34 mouse cellular contexts compared by ENCODE assay signal in genomic region chr19:29986464-29987091, GRCm38 (mm10). TPM values are rescaled to one million over a fixed set of nuclear protein-coding genes. Genes with fewer than 3 reads are reported as not detected.
A peak's percentile ranks its signal among the peaks of the same experiment; 100 is the strongest.
DNase-seq lines count a peak whose midpoint lies in the region; ATAC-seq and TF ChIP-seq lines count a peak whose summit lies in the region.
"Had no signal": no experiment of that assay in that cellular context is flagged by ENCODE, and none has a peak within 500 bp of the region (broad histone marks: within the 10 kb centered on the region; RNA-seq: fewer than 3 reads in every experiment).

No protein-coding gene starts in this region.

- peak overlapping the region; percentile 4; the same call in 1 of the 2 replicates for H3K4me2 ChIP-seq in embryonic facial prominence, embryonic 14.5 days (ENCODE audit: low read depth, low read length)
- H3K4me2 ChIP-seq in heart, postnatal 0 days (ENCODE audit: low read depth, low read length), result peak overlapping the region; percentile 36; the same call in 1 of the 2 replicates
- no peak overlapping the region for H3K4me2 ChIP-seq in forebrain, embryonic 15.5 days (replicated peaks)
- H3K4me2 ChIP-seq: forebrain, embryonic 12.5 days; hindbrain, embryonic 14.5 days; liver, embryonic 13.5 days; midbrain, embryonic 11.5 days; neural tube, embryonic 15.5 days had no signal

- no peaks in the 10 kb centered on the region for H3K36me3 ChIP-seq in embryonic facial prominence, embryonic 14.5 days (ENCODE audit: control insufficient read depth, insufficient read depth, low read length)
- H3K36me3 ChIP-seq in embryonic facial prominence, embryonic 10.5 days (replicated peaks), result no peaks in the 10 kb centered on the region
- no peaks in the 10 kb centered on the region for H3K36me3 ChIP-seq in heart, postnatal 0 days (replicated peaks; ENCODE audit: control insufficient read depth, insufficient read depth, low read length)
- H3K36me3 ChIP-seq in forebrain, embryonic 15.5 days, result no peaks in the 10 kb centered on the region
- H3K36me3 ChIP-seq: forebrain, embryonic 12.5 days; liver, embryonic 13.5 days; neural tube, embryonic 15.5 days had no signal

- TF ChIP-seq CTCF in heart, postnatal 0 days (IDR thresholded peaks at IDR 0.05; ENCODE audit: low read depth), result no peak

- no peaks in the 10 kb centered on the region for H3K9me3 ChIP-seq in embryonic facial prominence, embryonic 14.5 days (ENCODE audit: control insufficient read depth, low read length)
- H3K9me3 ChIP-seq in embryonic facial prominence, embryonic 10.5 days, result no peaks in the 10 kb centered on the region
- H3K9me3 ChIP-seq in heart, postnatal 0 days (replicated peaks; ENCODE audit: control insufficient read depth, low read length), result no peaks in the 10 kb centered on the region
- H3K9me3 ChIP-seq in forebrain, embryonic 15.5 days, result no peaks in the 10 kb centered on the region
- H3K9me3 ChIP-seq: forebrain, embryonic 12.5 days; liver, embryonic 13.5 days; neural tube, embryonic 15.5 days had no signal

- H3K4me1 ChIP-seq in embryonic facial prominence, embryonic 14.5 days (ENCODE audit: control insufficient read depth, insufficient read depth, low read length), result no peaks in the 10 kb centered on the region
- no peaks in the 10 kb centered on the region; the same call in 1 of the 2 replicates for H3K4me1 ChIP-seq in embryonic facial prominence, embryonic 10.5 days
- H3K4me1 ChIP-seq in heart, postnatal 0 days (ENCODE audit: control insufficient read depth, insufficient read depth), result 0 out of 2 replicates have a peak, but pooled peaks cover 5% of the 10 kb centered on the region
- no peaks in the 10 kb centered on the region for H3K4me1 ChIP-seq in forebrain, embryonic 15.5 days
- H3K4me1 ChIP-seq: forebrain, embryonic 12.5 days; liver, embryonic 13.5 days; neural tube, embryonic 15.5 days had no signal

- TF ChIP-seq EP300 in heart, postnatal 0 days (IDR thresholded peaks at IDR 0.05; ENCODE audit: low read depth), result peak; percentile 61; the same call in 1 of the 2 replicates

- no peak for ATAC-seq in embryonic facial prominence, embryonic 14.5 days (ENCODE audit: low read depth)
- peak; percentile 84 for ATAC-seq in heart, postnatal 0 days (ENCODE audit: insufficient read depth, low read depth)
- ATAC-seq in forebrain, embryonic 15.5 days (replicated peaks), result no peak
- ATAC-seq: inflammation-experienced regulatory T-cells, adult 6 months had no signal

- no peak overlapping the region for H3K9ac ChIP-seq in embryonic facial prominence, embryonic 14.5 days (ENCODE audit: low read depth, low read length)
- no peak overlapping the region; the same call in 1 of the 2 replicates for H3K9ac ChIP-seq in heart, postnatal 0 days (replicated peaks; ENCODE audit: low read depth, low read length)
- H3K9ac ChIP-seq in forebrain, embryonic 15.5 days (replicated peaks), result no peak overlapping the region
- H3K9ac ChIP-seq: forebrain, embryonic 12.5 days; hindbrain, embryonic 14.5 days; liver, embryonic 13.5 days; neural tube, embryonic 15.5 days had no signal

- intact Hi-C loops in left cerebral cortex, postnatal 10 days (cut with DNase I), result loop anchor here (10.0 kb wide), 1 partner anchor 312 kb away; no protein-coding TSS in a partner anchor

- no peaks in the 10 kb centered on the region for H3K27me3 ChIP-seq in embryonic facial prominence, embryonic 14.5 days (replicated peaks; ENCODE audit: control insufficient read depth, insufficient read depth, low read length)
- no peaks in the 10 kb centered on the region for H3K27me3 ChIP-seq in embryonic facial prominence, embryonic 10.5 days (replicated peaks; ENCODE audit: low read depth, poor library complexity, severe bottlenecking)
- H3K27me3 ChIP-seq in heart, postnatal 0 days (ENCODE audit: control insufficient read depth, insufficient read depth, low read length), result no peaks in the 10 kb centered on the region
- no peaks in the 10 kb centered on the region for H3K27me3 ChIP-seq in forebrain, embryonic 15.5 days
- H3K27me3 ChIP-seq: forebrain, embryonic 12.5 days; liver, embryonic 13.5 days; neural tube, embryonic 15.5 days had no signal

- DNase-seq in embryonic facial prominence, embryonic 14.5 days (ENCODE audit: low spot score), result peak; percentile 27
- DNase-seq in embryonic facial prominence, embryonic 10.5 days (ENCODE audit: low spot score), result no peak
- DNase-seq in heart, adult 8-10 months (ENCODE audit: low spot score), result peak; percentile 18
- no peak for DNase-seq in heart, adult 9 months (ENCODE audit: low spot score in 2 of 2)
- DNase-seq in left cerebral cortex, adult 18-20 months (ENCODE audit: low spot score in 2 of 2), result peak; percentile 6 to 11
- no peak for DNase-seq in left cerebral cortex, postnatal 10 days (ENCODE audit: extremely low spot score in 1 of 2, low spot score in 2 of 2)
- peak; percentile 51 for DNase-seq in heart, postnatal 0 days (ENCODE audit: low spot score)
- DNase-seq: adrenal gland, postnatal 10 days; cerebellum, adult 9-11 months; gastrocnemius, postnatal 10 days; kidney, adult 18-20 months; kidney, postnatal 4 days; liver, embryonic 13.5 days; lung, adult 2 months; lung, postnatal 14 days; right cerebral cortex, postnatal 14 days; thymus, postnatal 14 days had no signal

- H3K4me3 ChIP-seq in embryonic facial prominence, embryonic 14.5 days (ENCODE audit: low read depth, low read length), result no peak overlapping the region
- no peak overlapping the region for H3K4me3 ChIP-seq in embryonic facial prominence, embryonic 10.5 days
- no peak overlapping the region for H3K4me3 ChIP-seq in heart, postnatal 0 days (ENCODE audit: low read depth, low read length)
- H3K4me3 ChIP-seq in forebrain, embryonic 15.5 days, result no peak overlapping the region
- H3K4me3 ChIP-seq: erythroblast, embryonic 14.5 days; forebrain, embryonic 12.5 days; liver, embryonic 13.5 days; neural tube, embryonic 15.5 days had no signal

- no peak overlapping the region; the same call in 1 of the 2 replicates for H3K27ac ChIP-seq in embryonic facial prominence, embryonic 14.5 days (replicated peaks; ENCODE audit: low read depth, low read length)
- no peak overlapping the region for H3K27ac ChIP-seq in embryonic facial prominence, embryonic 10.5 days (replicated peaks)
- peak overlapping the region; percentile 74 for H3K27ac ChIP-seq in heart, postnatal 0 days (ENCODE audit: low read depth)
- H3K27ac ChIP-seq in forebrain, embryonic 15.5 days (replicated peaks), result no peak overlapping the region
- H3K27ac ChIP-seq: forebrain, embryonic 12.5 days; hindbrain, embryonic 14.5 days; liver, embryonic 13.5 days; neural tube, embryonic 15.5 days had no signal

- 68% methylated on average over 12 of the region's 12 CpGs for WGBS in embryonic facial prominence, embryonic 14.5 days
- 87% methylated on average over 12 of the region's 12 CpGs for WGBS in embryonic facial prominence, embryonic 10.5 days
- WGBS in heart, postnatal 0 days, result 37% methylated on average over 12 of the region's 12 CpGs
- 86% methylated on average over 12 of the region's 12 CpGs for WGBS in forebrain, embryonic 15.5 days

RNA-seq across cellular contexts. Expression of gene Trpd52l3, which starts 17.0 kb away (rescaled TPM):
- polyA plus RNA-seq in embryonic facial prominence, embryonic 14.5 days (2014; fragmentation: Nextera tagmentation; extraction: Ambion mirVana), result not detected in 2 replicates
- polyA plus RNA-seq in embryonic facial prominence, embryonic 10.5 days (2016; fragmentation: Nextera tagmentation; extraction: Ambion mirVana), result not detected in 2 replicates
- total RNA-seq in heart, adult 8-10 months (2022), result not detected
- total RNA-seq in left cerebral cortex, adult 18-20 months (2021), result not detected
- not detected for total RNA-seq in left cerebral cortex, postnatal 10 days (2021)
- total RNA-seq in heart, postnatal 0 days (2014; rRNA removed; ENCODE audit: low replicate concordance), result not detected in 2 replicates
- polyA plus RNA-seq in heart, postnatal 0 days (2015; fragmentation: Nextera tagmentation; extraction: Ambion mirVana), result not detected in 2 replicates
- polyA plus RNA-seq in forebrain, embryonic 15.5 days (2015; fragmentation: Nextera tagmentation; extraction: Ambion mirVana), result not detected in 2 replicates
- total RNA-seq: adrenal gland, postnatal 10 days; common myeloid progenitor, adult 5-6 weeks; gastrocnemius, postnatal 10 days; heart, postnatal 10 days; layer of hippocampus, postnatal 14 days; left cerebral cortex, postnatal 14 days; megakaryocyte progenitor cell, adult 5-6 weeks; midbrain, postnatal 0 days had no signal
- polyA plus RNA-seq: embryonic facial prominence, embryonic 11.5 days; erythroblast, embryonic 14.5 days; forebrain, embryonic 12.5 days; frontal cortex, adult 2 months; hindbrain, embryonic 14.5 days; inflammation-experienced regulatory T-cells, adult 6 months; limb, embryonic 14.5 days; liver, embryonic 13.5 days; lung, adult 2 months; midbrain, embryonic 11.5 days; midbrain, postnatal 0 days; neural tube, embryonic 15.5 days; spleen, adult 2 months had no signal

RNA-seq across cellular contexts. Expression of gene Uhrf2, which starts 43.7 kb away (rescaled TPM):
- polyA plus RNA-seq in embryonic facial prominence, embryonic 14.5 days (2014; fragmentation: Nextera tagmentation; extraction: Ambion mirVana), result 64.4 and 66.7 TPM in 2 replicates
- 84.7 and 85.7 TPM in 2 replicates for polyA plus RNA-seq in embryonic facial prominence, embryonic 10.5 days (2016; fragmentation: Nextera tagmentation; extraction: Ambion mirVana)
- 10 to 100 TPM; 16.9 to 20.2 (median 19.0) TPM for total RNA-seq in heart, adult 8-10 months (2022)
- 10 to 100 TPM; 51.5 to 57.7 TPM for total RNA-seq in left cerebral cortex, adult 18-20 months (2021)
- 10 to 100 TPM; 43.6 to 47.4 TPM for total RNA-seq in left cerebral cortex, postnatal 10 days (2021)
- 35.4 and 68.6 TPM in 2 replicates for total RNA-seq in heart, postnatal 0 days (2014; rRNA removed; ENCODE audit: low replicate concordance)
- 19.6 and 24.5 TPM in 2 replicates for polyA plus RNA-seq in heart, postnatal 0 days (2015; fragmentation: Nextera tagmentation; extraction: Ambion mirVana)
- polyA plus RNA-seq in forebrain, embryonic 15.5 days (2015; fragmentation: Nextera tagmentation; extraction: Ambion mirVana), result 68.7 and 69.1 TPM in 2 replicates

Comparison
In these comparisons a context has a peak if more than half of its experiments do, and no peak if none do; other contexts are left out.
1. DNase-seq: peak in embryonic facial prominence, embryonic 14.5 days (single experiment), heart, adult 8-10 months (single experiment), left cerebral cortex, adult 18-20 months (2 of 2) and heart, postnatal 0 days (single experiment); none in embryonic facial prominence, embryonic 10.5 days (single experiment), heart, adult 9 months (0 of 2) and left cerebral cortex, postnatal 10 days (0 of 2).